ENCODE assay signal across 23 mouse cellular contexts in the genomic region with DNA sequence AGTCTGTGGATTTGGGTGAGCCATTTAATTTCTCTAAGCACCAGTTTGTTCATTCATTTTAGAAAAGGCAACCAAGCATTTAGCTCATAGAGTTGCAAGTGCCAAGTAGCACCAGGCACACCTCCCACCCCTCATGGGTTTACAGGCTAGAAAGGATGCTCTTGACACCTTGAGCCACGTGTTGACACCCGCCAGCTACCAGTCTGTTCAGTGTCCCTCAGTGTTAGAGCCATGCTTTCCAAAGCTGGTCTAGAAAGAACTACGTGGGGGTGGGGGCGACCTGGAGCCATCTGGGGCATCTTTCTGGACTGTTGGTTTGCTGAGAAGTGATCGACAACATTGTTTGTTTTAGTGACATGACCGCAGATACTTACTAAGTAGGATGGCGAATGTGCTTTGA. TPM values are rescaled to one million over a fixed set of nuclear protein-coding genes. Genes with fewer than 3 reads are reported as not detected.
A peak's percentile ranks its signal among the peaks of the same experiment; 100 is the strongest.
DNase-seq lines count a peak whose midpoint lies in the region; ATAC-seq and TF ChIP-seq lines count a peak whose summit lies in the region.
"Had no signal": no experiment of that assay in that cellular context is flagged by ENCODE, and none has a peak within 500 bp of the region (broad histone marks: within the 10 kb centered on the region; RNA-seq: fewer than 3 reads in every experiment).

No protein-coding gene starts in this region.

- 82% methylated on average over 7 of the region's 7 CpGs for WGBS in liver, embryonic 11.5 days
- 76% methylated on average over 7 of the region's 7 CpGs for WGBS in embryonic facial prominence, embryonic 10.5 days
- 76% methylated on average over 7 of the region's 7 CpGs for WGBS in liver, postnatal 0 days (ENCODE audit: insufficient replicate concordance)

- no peak overlapping the region for H3K9ac ChIP-seq in liver, embryonic 11.5 days (ENCODE audit: low read depth, low read length)
- H3K9ac ChIP-seq in liver, postnatal 0 days (replicated peaks): no peak overlapping the region
- H3K9ac ChIP-seq: embryonic facial prominence, embryonic 12.5 days; forebrain, embryonic 13.5 days; heart, embryonic 15.5 days; intestine, embryonic 15.5 days; limb, embryonic 13.5 days; lung, embryonic 15.5 days had no signal

- H3K4me1 ChIP-seq in liver, embryonic 11.5 days (replicated peaks; ENCODE audit: control insufficient read depth, insufficient read depth, low read length): peaks cover 76% of the 10 kb centered on the region
- H3K4me1 ChIP-seq in embryonic facial prominence, embryonic 10.5 days: peaks cover 66% of the 10 kb centered on the region
- peaks cover 65% of the 10 kb centered on the region for H3K4me1 ChIP-seq in liver, postnatal 0 days (ENCODE audit: insufficient read depth)

- DNase-seq in cerebellum, adult 9-10 months: peak; percentile 34
- no peak for DNase-seq in cerebellum, postnatal 14 days
- DNase-seq in liver, embryonic 11.5 days (ENCODE audit: low spot score): no peak
- DNase-seq in liver: no peak
- DNase-seq in embryonic facial prominence, embryonic 10.5 days (ENCODE audit: low spot score): no peak
- no peak for DNase-seq in liver, postnatal 0 days
- no peak for DNase-seq in layer of hippocampus, postnatal 14 days (ENCODE audit: low spot score in 2 of 2)
- no peak for DNase-seq in kidney, postnatal 25 days
- DNase-seq: adrenal gland, postnatal 36 days; cerebellum, adult 18-20 months; kidney, postnatal 4 days; lung, postnatal 4 days; midbrain, embryonic 14.5 days; thymus, postnatal 25 days had no signal

- peak overlapping the region; percentile 97 for H3K27ac ChIP-seq in liver, embryonic 11.5 days (ENCODE audit: low read depth, low read length)
- peak overlapping the region; percentile 61; the same call in 1 of the 2 replicates for H3K27ac ChIP-seq in embryonic facial prominence, embryonic 10.5 days (replicated peaks)
- peak overlapping the region; percentile 66; the same call in 1 of the 2 replicates for H3K27ac ChIP-seq in liver, postnatal 0 days (ENCODE audit: low read depth)
- H3K27ac ChIP-seq: embryonic facial prominence, embryonic 12.5 days; limb, embryonic 13.5 days had no signal

- H3K36me3 ChIP-seq in liver, embryonic 11.5 days (ENCODE audit: control insufficient read depth, insufficient read depth, low read length): no peaks in the 10 kb centered on the region; the same call in 1 of the 2 replicates
- H3K36me3 ChIP-seq in embryonic facial prominence, embryonic 10.5 days (replicated peaks): no peaks in the 10 kb centered on the region
- H3K36me3 ChIP-seq in liver, postnatal 0 days (replicated peaks; ENCODE audit: insufficient read depth, low read length): no peaks in the 10 kb centered on the region
- H3K36me3 ChIP-seq: embryonic facial prominence, embryonic 12.5 days; heart, embryonic 15.5 days; intestine, embryonic 15.5 days; limb, embryonic 13.5 days; lung, embryonic 15.5 days had no signal

- no peak overlapping the region for H3K4me3 ChIP-seq in liver, embryonic 11.5 days (ENCODE audit: low read depth, low read length)
- H3K4me3 ChIP-seq in embryonic facial prominence, embryonic 10.5 days: no peak overlapping the region
- H3K4me3 ChIP-seq in liver, postnatal 0 days (ENCODE audit: low read depth, low read length): no peak overlapping the region
- H3K4me3 ChIP-seq: embryonic facial prominence, embryonic 12.5 days; erythroblast, embryonic 14.5 days; forebrain, embryonic 13.5 days; heart, embryonic 15.5 days; intestine, embryonic 15.5 days; limb, embryonic 13.5 days; lung, embryonic 15.5 days had no signal

- TF ChIP-seq EP300 in liver, postnatal 0 days (IDR thresholded peaks at IDR 0.05; ENCODE audit: low read depth): no peak

- no peak for TF ChIP-seq CTCF in liver, postnatal 0 days (IDR thresholded peaks at IDR 0.05; ENCODE audit: low read depth)

- ATAC-seq in liver, embryonic 11.5 days (replicated peaks; ENCODE audit: low FRiP score): no peak
- ATAC-seq in liver, postnatal 0 days: no peak
- ATAC-seq: activated CD4-positive, CD25-positive, alpha-beta regulatory T cell, adult 4 months; forebrain, embryonic 13.5 days; intestine, embryonic 15.5 days; Patski had no signal

- no peak overlapping the region for H3K4me2 ChIP-seq in liver, embryonic 11.5 days
- H3K4me2 ChIP-seq in liver, postnatal 0 days (ENCODE audit: low read depth, low read length): no peak overlapping the region
- H3K4me2 ChIP-seq: heart, embryonic 15.5 days; intestine, embryonic 15.5 days; limb, embryonic 13.5 days; lung, embryonic 15.5 days had no signal

- no peaks in the 10 kb centered on the region for H3K27me3 ChIP-seq in liver, embryonic 11.5 days (replicated peaks; ENCODE audit: control insufficient read depth, insufficient read depth, low read length)
- peaks cover 22% of the 10 kb centered on the region for H3K27me3 ChIP-seq in embryonic facial prominence, embryonic 10.5 days (replicated peaks; ENCODE audit: low read depth, poor library complexity, severe bottlenecking)
- no peaks in the 10 kb centered on the region for H3K27me3 ChIP-seq in liver, postnatal 0 days (ENCODE audit: insufficient read depth, low read length)
- H3K27me3 ChIP-seq: embryonic facial prominence, embryonic 12.5 days; forebrain, embryonic 13.5 days; heart, embryonic 15.5 days; intestine, embryonic 15.5 days; limb, embryonic 13.5 days; lung, embryonic 15.5 days; Patski had no signal

- no peaks in the 10 kb centered on the region for H3K9me3 ChIP-seq in liver, embryonic 11.5 days (ENCODE audit: control insufficient read depth, low read length)
- H3K9me3 ChIP-seq in embryonic facial prominence, embryonic 10.5 days: no peaks in the 10 kb centered on the region
- H3K9me3 ChIP-seq in liver, postnatal 0 days (ENCODE audit: low read length): no peaks in the 10 kb centered on the region
- H3K9me3 ChIP-seq: embryonic facial prominence, embryonic 12.5 days; forebrain, embryonic 13.5 days; heart, embryonic 15.5 days; intestine, embryonic 15.5 days; limb, embryonic 13.5 days; lung, embryonic 15.5 days had no signal

RNA-seq across cellular contexts. Expression of a gene that starts 1.7 kb away (rescaled TPM):
- 27.9 and 28.9 TPM in 2 replicates for polyA plus RNA-seq in liver, embryonic 11.5 days (2014; fragmentation: Nextera tagmentation; extraction: Ambion mirVana)
- 12.6 and 13.7 TPM in 2 replicates for polyA plus RNA-seq in embryonic facial prominence, embryonic 10.5 days (2016; fragmentation: Nextera tagmentation; extraction: Ambion mirVana)
- polyA plus RNA-seq in liver, postnatal 0 days (2015; fragmentation: Nextera tagmentation; extraction: Ambion mirVana): 20.1 and 21.8 TPM in 2 replicates
- 100 to 1,000 TPM; 137 to 143 TPM for total RNA-seq in layer of hippocampus, postnatal 14 days (2021)

RNA-seq across cellular contexts. Expression of a gene that starts 50.1 kb away (rescaled TPM):
- polyA plus RNA-seq in liver, embryonic 11.5 days (2014; fragmentation: Nextera tagmentation; extraction: Ambion mirVana): 934 and 944 TPM in 2 replicates
- polyA plus RNA-seq in embryonic facial prominence, embryonic 10.5 days (2016; fragmentation: Nextera tagmentation; extraction: Ambion mirVana): 769 and 805 TPM in 2 replicates
- polyA plus RNA-seq in liver, postnatal 0 days (2015; fragmentation: Nextera tagmentation; extraction: Ambion mirVana): 472 TPM in 2 replicates
- 100 to 1,000 TPM; 245 to 264 TPM for total RNA-seq in layer of hippocampus, postnatal 14 days (2021)
